Mouse (Mus musculus) neural tube, embryonic 15.5 days (tissue): Measurements from ENCODE around the gene Usp17lb. TPM values are rescaled to one million over a fixed set of nuclear protein-coding genes. Genes with fewer than 3 reads are reported as not detected.
"Not testable (repeated sequence)": the region's sequence is repeated elsewhere in the genome, so short reads cannot be mapped to it uniquely, and the experiment has no call there.

Experiments
- ATAC-seq: fragments of 200-750 bp; cut with Nextera tagmentation; 2 replicates; pipeline ENCODE4 v1.8.0; 2017; ENCODE audit warnings: mild to moderate bottlenecking, moderate TSS enrichment, moderate library complexity; ENCODE audit not compliant: low FRiP score
- H3K27ac ChIP-seq: fragments of 300-500 bp; sonication (generic); replicated peaks from 2 replicates; pipeline ENCODE4 v1.5.1; 2015; ENCODE audit warnings: mild to moderate bottlenecking, inconsistent platforms
- H3K27me3 ChIP-seq: fragments of 300-500 bp; sonication (generic); replicated peaks from 2 replicates; pipeline ENCODE4 v1.6.1; 2015; ENCODE audit warnings: inconsistent platforms
- H3K36me3 ChIP-seq: fragments of 300-500 bp; sonication (generic); 2 replicates; pipeline ENCODE4 v1.6.1; 2015; ENCODE audit warnings: inconsistent platforms
- H3K4me1 ChIP-seq: fragments of 300-500 bp; sonication (generic); 2 replicates; pipeline ENCODE4 v1.6.1; 2015; ENCODE audit warnings: inconsistent platforms
- H3K4me2 ChIP-seq: fragments of 300-500 bp; sonication (generic); 2 replicates; pipeline ENCODE4 v1.6.1; 2015; ENCODE audit warnings: inconsistent platforms, mild to moderate bottlenecking, moderate library complexity
- H3K4me3 ChIP-seq: fragments of 300-500 bp; sonication (generic); replicated peaks from 2 replicates; pipeline ENCODE4 v1.5.1; 2015; ENCODE audit warnings: mild to moderate bottlenecking, inconsistent platforms
- H3K9ac ChIP-seq: fragments of 300-500 bp; sonication (generic); replicated peaks from 2 replicates; pipeline ENCODE4 v1.6.1; 2015; ENCODE audit warnings: mild to moderate bottlenecking, inconsistent platforms
- H3K9me3 ChIP-seq: fragments of 300-500 bp; sonication (generic); replicated peaks from 2 replicates; pipeline ENCODE4 v1.6.1; 2016; ENCODE audit warnings: inconsistent platforms
- WGBS: fragments of 180-500 bp; shearing (Covaris S2); methylation state at CpG from one replicate; pipeline ENCODE4 v1.1.7; 2015; ENCODE audit warnings: mixed read lengths; 5-methylcytosine and 5-hydroxymethylcytosine counted together
- polyA plus RNA-seq: library from polyadenylated mRNA; unstranded; fragments of >200 nt; fragmentation: Nextera tagmentation; extraction: Ambion mirVana; gene quantifications from 2 replicates; pipeline ENCODE4 v1.2.1, GENCODE M21; 2015

Gene Usp17lb
- polyA plus RNA-seq, result not detected in 2 replicates

- H3K27ac ChIP-seq, result no peak within 1 kb of the TSS
- H3K4me2 ChIP-seq, result no peak within 1 kb of the TSS
- H3K9ac ChIP-seq, result no peak within 1 kb of the TSS
- no peaks in the 10 kb centered on the region for H3K36me3 ChIP-seq
- no peak for ATAC-seq
- no peaks in the 10 kb centered on the region for H3K27me3 ChIP-seq
- 62% methylated on average over 1 of the region's 1 CpGs for WGBS
- no peaks in the 10 kb centered on the region for H3K9me3 ChIP-seq
- no peaks in the 10 kb centered on the region for H3K4me1 ChIP-seq
- no peak within 1 kb of the TSS for H3K4me3 ChIP-seq
Measured at GRCm38 (mm10) chr7:104842503-104842902, at the start of gene Usp17lb. Gene Usp17lb (minus strand): TSS chr7:104842603.

GRCm38 (mm10) chr7:104877731-104878130, 35.3 kb upstream of the Usp17lb start, which contains the start of gene Olfr665:
Gene Olfr665 (plus strand): TSS chr7:104878031.
- WGBS, result 51% methylated on average over 1 of the region's 1 CpGs

GRCm38 (mm10) chr7:104861381-104861780, 19.0 kb upstream of the Usp17lb start:
- Histone ChIP-seq H3K27ac (no peak overlapping the region), H3K36me3 (no peaks in the 10 kb centered on the region), H3K9me3 (no peaks in the 10 kb centered on the region), H3K9ac (no peak overlapping the region), H3K27me3 (no peaks in the 10 kb centered on the region), H3K4me1 (no peaks in the 10 kb centered on the region), H3K4me3 (no peak overlapping the region), H3K4me2 (no peak overlapping the region)
- no peak for ATAC-seq
- 92% methylated on average over 3 of the region's 3 CpGs for WGBS

More at GRCm38 (mm10) chr7:104877731-104878130, 35.3 kb upstream of the Usp17lb start, which contains the start of gene Olfr665:
- Histone ChIP-seq H3K4me2 (no peak within 1 kb of the TSS), H3K4me3 (no peak within 1 kb of the TSS), H3K36me3 (no peaks in the 10 kb centered on the region), H3K4me1 (no peaks in the 10 kb centered on the region), H3K27me3 (no peaks in the 10 kb centered on the region), H3K9ac (no peak within 1 kb of the TSS), H3K27ac (no peak within 1 kb of the TSS), H3K9me3 (no peaks in the 10 kb centered on the region)
- no peak for ATAC-seq

- H3K9ac ChIP-seq, result no peak overlapping the region
- no peaks in the 10 kb centered on the region for H3K36me3 ChIP-seq
- no peaks in the 10 kb centered on the region for H3K27me3 ChIP-seq
- WGBS, result 78% methylated on average over 1 of the region's 1 CpGs
- no peaks in the 10 kb centered on the region for H3K4me1 ChIP-seq
- H3K4me3 ChIP-seq, result no peak overlapping the region
- H3K27ac ChIP-seq, result no peak overlapping the region
- no peaks in the 10 kb centered on the region for H3K9me3 ChIP-seq
- no peak overlapping the region for H3K4me2 ChIP-seq
- no peak for ATAC-seq
Measured at GRCm38 (mm10) chr7:104857683-104858082, 15.3 kb upstream of the Usp17lb start.

- not testable (repeated sequence) for H3K27me3 ChIP-seq, H3K4me3 ChIP-seq, H3K9me3 ChIP-seq, H3K4me1 ChIP-seq, H3K27ac ChIP-seq, ATAC-seq, H3K9ac ChIP-seq, H3K36me3 ChIP-seq, H3K4me2 ChIP-seq
- 84% methylated on average over 2 of the region's 2 CpGs for WGBS
Measured at GRCm38 (mm10) chr7:104856709-104857108, 14.3 kb upstream of the Usp17lb start, which contains the start of gene Usp17la. Gene Usp17la (plus strand): TSS chr7:104857009.

- no peaks in the 10 kb centered on the region for H3K4me1 ChIP-seq
- 81% methylated on average over 3 of the region's 3 CpGs for WGBS
- no peaks in the 10 kb centered on the region for H3K36me3 ChIP-seq
- no peak for ATAC-seq
- no peaks in the 10 kb centered on the region for H3K9me3 ChIP-seq
- H3K9ac ChIP-seq, result no peak overlapping the region
- H3K27me3 ChIP-seq, result no peaks in the 10 kb centered on the region
- H3K4me3 ChIP-seq, result no peak overlapping the region
- H3K27ac ChIP-seq, result no peak overlapping the region
- no peak overlapping the region for H3K4me2 ChIP-seq
Measured at GRCm38 (mm10) chr7:104855248-104855750, 12.9 kb upstream of the Usp17lb start.

GRCm38 (mm10) chr7:104851546-104851945, 9.1 kb upstream of the Usp17lb start:
- not testable (repeated sequence) for H3K9me3 ChIP-seq, H3K4me3 ChIP-seq, H3K9ac ChIP-seq, H3K27ac ChIP-seq, H3K4me2 ChIP-seq, H3K27me3 ChIP-seq, H3K4me1 ChIP-seq, ATAC-seq, H3K36me3 ChIP-seq
- WGBS, result 88% methylated on average over 2 of the region's 2 CpGs

GRCm38 (mm10) chr7:104843731-104844287, 1.4 kb upstream of the Usp17lb start:
- Histone ChIP-seq H3K4me2 (no peak overlapping the region), H3K36me3 (no peaks in the 10 kb centered on the region), H3K27ac (no peak overlapping the region), H3K9ac (no peak overlapping the region), H3K4me1 (no peaks in the 10 kb centered on the region), H3K27me3 (no peaks in the 10 kb centered on the region), H3K4me3 (no peak overlapping the region), H3K9me3 (no peaks in the 10 kb centered on the region)
- 86% methylated on average over 1 of the region's 1 CpGs for WGBS
- no peak for ATAC-seq

GRCm38 (mm10) chr7:104810335-104810734, 32.1 kb downstream of the Usp17lb start:
- 87% methylated on average over 8 of the region's 8 CpGs for WGBS
- H3K36me3 ChIP-seq, result not testable (repeated sequence)

GRCm38 (mm10) chr7:104790796-104791195, 51.6 kb downstream of the Usp17lb start:
- no peak for ATAC-seq
- H3K9me3 ChIP-seq, result no peaks in the 10 kb centered on the region
- no peak overlapping the region for H3K4me3 ChIP-seq
- H3K9ac ChIP-seq, result no peak overlapping the region
- H3K4me1 ChIP-seq, result no peaks in the 10 kb centered on the region
- no peaks in the 10 kb centered on the region for H3K36me3 ChIP-seq
- no peak overlapping the region for H3K27ac ChIP-seq
- WGBS, result 69% methylated on average over 1 of the region's 1 CpGs
- no peaks in the 10 kb centered on the region for H3K27me3 ChIP-seq
- no peak overlapping the region for H3K4me2 ChIP-seq

More at GRCm38 (mm10) chr7:104810335-104810734, 32.1 kb downstream of the Usp17lb start:
- H3K4me2 ChIP-seq, H3K4me3 ChIP-seq, H3K9ac ChIP-seq, H3K27me3 ChIP-seq, ATAC-seq, H3K9me3 ChIP-seq, H3K4me1 ChIP-seq, H3K27ac ChIP-seq: not testable (repeated sequence)
